Mouse (Mus musculus): ENCODE results near the gene Gm5105.

GRCm38 (mm10) chr3:138095301-138095700 lies 28.1 kb upstream of the Gm5105 start:
- TF ChIP-seq CTCF (IDR thresholded peaks at IDR 0.05; ENCODE audit: borderline replicate concordance, control insufficient read depth, extremely low read depth, insufficient read depth, low read length, poor library complexity), result no peak
- no peak for TF ChIP-seq POLR2A (IDR thresholded peaks at IDR 0.05; ENCODE audit: control insufficient read depth, extremely low read depth, insufficient read depth, low read length, poor library complexity)
